Mouse (Mus musculus): ENCODE data around the gene Gpatch3.

GRCm38 (mm10) chr4:133584059-133584951 lies 9.8 kb downstream of the Gpatch3 start, which contains the start of gene Gpn2:
- TF ChIP-seq CTCF (IDR thresholded peaks at IDR 0.05; ENCODE audit: control insufficient read depth, insufficient read depth, insufficient replicate concordance, low read depth, low read length), result no peak
- TF ChIP-seq POLR2A (IDR thresholded peaks at IDR 0.05; ENCODE audit: control insufficient read depth, low read depth, low read length), result peak; percentile 67

Data from testis, adult 2 months (tissue).